8 mouse cellular contexts compared by ENCODE assay signal in genomic region chr8:72646060-72646767, GRCm38 (mm10). TPM values are rescaled to one million over a fixed set of nuclear protein-coding genes. Genes with fewer than 3 reads are reported as not detected.
DNase-seq lines count a peak whose midpoint lies in the region; ATAC-seq and TF ChIP-seq lines count a peak whose summit lies in the region.

TSS of gene Nwd1 (plus strand) at chr8:72646711.

- TF ChIP-seq CTCF in kidney, adult 2 months (conservative IDR thresholded peaks at IDR 0.05; ENCODE audit: insufficient read depth, insufficient read length, low read depth, low read length) = no peak
- no peak for TF ChIP-seq CTCF in liver, postnatal 0 days (IDR thresholded peaks at IDR 0.05; ENCODE audit: low read depth)

- H3K9ac ChIP-seq in midbrain, embryonic 12.5 days (replicated peaks) = no peak within 1 kb of the TSS
- H3K9ac ChIP-seq in liver, postnatal 0 days (replicated peaks) = no peak within 1 kb of the TSS

- peak; percentile 81 for ATAC-seq in midbrain, embryonic 12.5 days (ENCODE audit: low FRiP score, low read depth)
- ATAC-seq in liver, postnatal 0 days = peak; percentile 77

- H3K4me2 ChIP-seq in midbrain, embryonic 12.5 days (replicated peaks) = no peak within 1 kb of the TSS
- no peak within 1 kb of the TSS for H3K4me2 ChIP-seq in liver, postnatal 0 days (ENCODE audit: low read depth, low read length)

- no peaks in the 10 kb centered on the region for H3K27me3 ChIP-seq in midbrain, embryonic 12.5 days
- no peaks in the 10 kb centered on the region for H3K27me3 ChIP-seq in midbrain, embryonic 10.5 days (ENCODE audit: low read depth, poor library complexity, severe bottlenecking)
- H3K27me3 ChIP-seq in kidney, adult 2 months (replicated peaks; ENCODE audit: control insufficient read depth, insufficient read depth, low read length) = no peaks in the 10 kb centered on the region
- no peaks in the 10 kb centered on the region for H3K27me3 ChIP-seq in liver, postnatal 0 days (ENCODE audit: insufficient read depth, low read length)

- no peak for DNase-seq in midbrain, embryonic 10.5 days (ENCODE audit: low spot score)
- DNase-seq in cerebellum, adult 18-20 months = peak; percentile 27 to 45
- DNase-seq in gastrocnemius, postnatal 25 days = peak; percentile 71
- peak; percentile 59 for DNase-seq in kidney, adult 2 months
- peak; percentile 62 for DNase-seq in liver, postnatal 0 days
- peak; percentile 71 for DNase-seq in ovary, postnatal 36 days (ENCODE audit: low spot score)
- DNase-seq in embryo, embryonic 10 days (ENCODE audit: low spot score) = no peak

- no peaks in the 10 kb centered on the region for H3K36me3 ChIP-seq in midbrain, embryonic 12.5 days
- no peaks in the 10 kb centered on the region for H3K36me3 ChIP-seq in midbrain, embryonic 10.5 days
- no peaks in the 10 kb centered on the region for H3K36me3 ChIP-seq in kidney, adult 2 months (ENCODE audit: control insufficient read depth, insufficient read depth, low read length)
- no peaks in the 10 kb centered on the region for H3K36me3 ChIP-seq in liver, postnatal 0 days (replicated peaks; ENCODE audit: insufficient read depth, low read length)

- peak within 1 kb of the TSS; percentile 52; the same call in 1 of the 2 replicates for H3K27ac ChIP-seq in midbrain, embryonic 12.5 days (replicated peaks)
- H3K27ac ChIP-seq in midbrain, embryonic 10.5 days (replicated peaks) = no peak within 1 kb of the TSS
- no peak within 1 kb of the TSS for H3K27ac ChIP-seq in kidney, adult 2 months (ENCODE audit: insufficient read depth, low read depth, low read length)
- H3K27ac ChIP-seq in liver, postnatal 0 days (ENCODE audit: low read depth) = no peak within 1 kb of the TSS

- TF ChIP-seq EP300 in liver, postnatal 0 days (IDR thresholded peaks at IDR 0.05; ENCODE audit: low read depth) = peak; percentile 27; the same call in 1 of the 2 replicates

- no peak within 1 kb of the TSS for H3K4me3 ChIP-seq in midbrain, embryonic 12.5 days
- no peak within 1 kb of the TSS for H3K4me3 ChIP-seq in midbrain, embryonic 10.5 days
- no peak within 1 kb of the TSS for H3K4me3 ChIP-seq in kidney, adult 2 months (ENCODE audit: insufficient read depth, low read depth, low read length)
- H3K4me3 ChIP-seq in liver, postnatal 0 days (ENCODE audit: low read depth, low read length) = no peak within 1 kb of the TSS

- TF ChIP-seq POLR2A in kidney, adult 2 months (IDR thresholded peaks at IDR 0.05; ENCODE audit: low read depth, low read length) = no peak

- H3K9me3 ChIP-seq in midbrain, embryonic 12.5 days = no peaks in the 10 kb centered on the region
- 0 out of 2 replicates have a peak, but pooled peaks cover 3% of the 10 kb centered on the region for H3K9me3 ChIP-seq in midbrain, embryonic 10.5 days (replicated peaks)
- H3K9me3 ChIP-seq in liver, postnatal 0 days (ENCODE audit: low read length) = no peaks in the 10 kb centered on the region

- H3K4me1 ChIP-seq in midbrain, embryonic 12.5 days = peaks cover 9% of the 10 kb centered on the region; the same call in 1 of the 2 replicates
- no peaks in the 10 kb centered on the region for H3K4me1 ChIP-seq in midbrain, embryonic 10.5 days
- H3K4me1 ChIP-seq in kidney, adult 2 months (ENCODE audit: control insufficient read depth, insufficient read depth, low read length) = no peaks in the 10 kb centered on the region
- H3K4me1 ChIP-seq in liver, postnatal 0 days (ENCODE audit: insufficient read depth) = peaks cover 2% of the 10 kb centered on the region; the same call in 1 of the 2 replicates

- 69% methylated on average over 11 of the region's 11 CpGs for WGBS in midbrain, embryonic 12.5 days
- 79% methylated on average over 11 of the region's 11 CpGs for WGBS in midbrain, embryonic 10.5 days
- 36% methylated on average over 11 of the region's 11 CpGs for WGBS in kidney, adult 2 months
- 30% methylated on average over 11 of the region's 11 CpGs for WGBS in liver, postnatal 0 days (ENCODE audit: insufficient replicate concordance)

RNA-seq across cellular contexts. Expression of gene Nwd1, which starts in this region (rescaled TPM):
- polyA plus RNA-seq in midbrain, embryonic 12.5 days (2016; fragmentation: Nextera tagmentation; extraction: Ambion mirVana) = 0.10 and 0.18 TPM in 2 replicates
- not detected in 2 replicates for polyA plus RNA-seq in midbrain, embryonic 10.5 days (2016; fragmentation: Nextera tagmentation; extraction: Ambion mirVana)
- under 1 TPM; 0.33 to 0.96 TPM for total RNA-seq in gastrocnemius, postnatal 25 days (2021)
- polyA plus RNA-seq in kidney, adult 2 months (2012; rRNA removed) = 0.03 and 0.08 TPM in 2 replicates
- not detected in 2 replicates for polyA plus RNA-seq in liver, postnatal 0 days (2015; fragmentation: Nextera tagmentation; extraction: Ambion mirVana)

Comparison
In these comparisons a context has a peak if more than half of its experiments do, and no peak if none do; other contexts are left out.
1. Peak in ATAC-seq and H3K27ac ChIP-seq in midbrain, embryonic 12.5 days; RNA of the gene not detected or under 1 TPM.
2. Peak in DNase-seq in gastrocnemius, postnatal 25 days; RNA of the gene not detected or under 1 TPM.
3. Peak in DNase-seq in kidney, adult 2 months; RNA of the gene not detected or under 1 TPM.
4. Peak in DNase-seq and ATAC-seq in liver, postnatal 0 days; RNA of the gene not detected or under 1 TPM.
5. DNase-seq: peak in cerebellum, adult 18-20 months (2 of 2) and ovary, postnatal 36 days (single experiment); none in midbrain, embryonic 10.5 days (single experiment) and embryo, embryonic 10 days (single experiment).